Mouse (Mus musculus) hindbrain, embryonic 15.5 days (tissue): ENCODE data around the gene Rxfp4. TPM values are rescaled to one million over a fixed set of nuclear protein-coding genes. Genes with fewer than 3 reads are reported as not detected.

Experiments
- ATAC-seq: fragments of 200-750 bp; cut with Nextera tagmentation; 2 replicates; pipeline ENCODE4 v1.8.0; 2017; ENCODE audit warnings: low read depth, moderate number of reproducible peaks, moderate TSS enrichment; ENCODE audit not compliant: low FRiP score
- H3K27ac ChIP-seq: fragments of 300-500 bp; sonication (generic); replicated peaks from 2 replicates; pipeline ENCODE4 v1.5.1; 2015; ENCODE audit warnings: mild to moderate bottlenecking, inconsistent platforms
- H3K27me3 ChIP-seq: fragments of 300-500 bp; sonication (generic); 2 replicates; pipeline ENCODE4 v1.6.1; 2015; ENCODE audit warnings: control low read depth, inconsistent platforms
- H3K36me3 ChIP-seq: fragments of 300-500 bp; sonication (generic); 2 replicates; pipeline ENCODE4 v1.6.1; 2015; ENCODE audit warnings: control low read depth, inconsistent platforms
- H3K4me1 ChIP-seq: fragments of 300-500 bp; sonication (generic); replicated peaks from 2 replicates; pipeline ENCODE4 v1.6.1; 2015; ENCODE audit warnings: control low read depth, inconsistent platforms
- H3K4me2 ChIP-seq: fragments of 300-500 bp; sonication (generic); 2 replicates; pipeline ENCODE4 v1.6.1; 2015; ENCODE audit warnings: moderate library complexity, mild to moderate bottlenecking, inconsistent platforms
- H3K4me3 ChIP-seq: fragments of 300-500 bp; sonication (generic); 2 replicates; pipeline ENCODE4 v1.5.1; 2015; ENCODE audit warnings: mild to moderate bottlenecking, inconsistent platforms
- H3K9ac ChIP-seq: fragments of 300-500 bp; sonication (generic); 2 replicates; pipeline ENCODE4 v1.6.1; 2015; ENCODE audit warnings: inconsistent platforms
- H3K9me3 ChIP-seq: fragments of 300-500 bp; sonication (generic); 2 replicates; pipeline ENCODE4 v1.6.1; 2016; ENCODE audit warnings: control low read depth, inconsistent platforms
- WGBS: fragments of 180-500 bp; shearing (Covaris S2); methylation state at CpG from one replicate; pipeline ENCODE4 v1.1.7; 2015; 5-methylcytosine and 5-hydroxymethylcytosine counted together
- polyA plus RNA-seq: library from polyadenylated mRNA; unstranded; fragments of >200 nt; fragmentation: Nextera tagmentation; extraction: Ambion mirVana; gene quantifications from 2 replicates; pipeline ENCODE4 v1.2.1, GENCODE M21; 2015

The Rxfp4 gene
- polyA plus RNA-seq, 1 experiment from 2014 or later: not detected

- no peak overlapping the region for H3K9ac ChIP-seq
- 91% methylated on average over 2 of the region's 2 CpGs for WGBS
- H3K27ac ChIP-seq: no peak overlapping the region
- no peaks in the 10 kb centered on the region for H3K9me3 ChIP-seq
- H3K4me1 ChIP-seq: peaks cover 28% of the 10 kb centered on the region
- peaks cover 10% of the 10 kb centered on the region; the same call in 1 of the 2 replicates for H3K36me3 ChIP-seq
- no peaks in the 10 kb centered on the region for H3K27me3 ChIP-seq
- H3K4me2 ChIP-seq: no peak overlapping the region
- H3K4me3 ChIP-seq: no peak overlapping the region
- no peak for ATAC-seq
Measured at GRCm38 (mm10) chr3:88683814-88684213, 30.9 kb upstream of the Rxfp4 start.

- Histone ChIP-seq H3K36me3 (no peaks in the 10 kb centered on the region), H3K4me2 (peak overlapping the region; percentile 62), H3K4me1 (peaks cover 4% of the 10 kb centered on the region; the same call in 1 of the 2 replicates), H3K27ac (no peak overlapping the region), H3K9me3 (no peaks in the 10 kb centered on the region), H3K27me3 (no peaks in the 10 kb centered on the region), H3K9ac (0 out of 2 replicates have a peak overlapping the region, but pooled peaks have one; percentile 45), H3K4me3 (peak overlapping the region; percentile 28)
- 9% methylated on average over 11 of the region's 11 CpGs for WGBS
- ATAC-seq: peak; percentile 38; the same call in 1 of the 2 replicates
Measured at GRCm38 (mm10) chr3:88677399-88677798, 24.5 kb upstream of the Rxfp4 start.

DNA sequence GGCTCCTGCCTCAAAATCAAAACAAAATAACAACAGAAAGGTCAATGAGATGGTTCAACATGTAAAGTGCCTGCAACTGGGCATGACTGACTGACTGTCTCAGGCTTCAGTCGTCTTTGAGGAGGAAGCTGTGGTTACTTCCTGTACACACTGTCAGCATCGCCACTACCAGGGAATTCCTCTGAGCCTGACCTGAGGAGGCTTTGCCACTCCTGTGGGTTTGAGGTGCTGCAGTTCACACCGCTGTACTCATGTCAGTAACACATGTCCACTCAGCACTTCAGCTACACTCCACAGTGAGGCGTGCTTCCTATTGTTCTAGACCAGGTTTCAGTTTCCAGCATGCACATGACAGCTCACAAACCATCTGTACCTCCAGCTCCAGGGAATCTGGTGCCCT is 11.2 kb upstream of the Rxfp4 start:
- H3K4me2 ChIP-seq: no peak overlapping the region
- H3K36me3 ChIP-seq: no peaks in the 10 kb centered on the region
- no peak overlapping the region for H3K9ac ChIP-seq
- ATAC-seq: no peak
- 88% methylated on average over 4 of the region's 4 CpGs for WGBS
- no peaks in the 10 kb centered on the region for H3K4me1 ChIP-seq
- no peaks in the 10 kb centered on the region for H3K27me3 ChIP-seq
- no peaks in the 10 kb centered on the region for H3K9me3 ChIP-seq
- no peak overlapping the region for H3K27ac ChIP-seq
- no peak overlapping the region for H3K4me3 ChIP-seq

- H3K27me3 ChIP-seq: no peaks in the 10 kb centered on the region
- H3K36me3 ChIP-seq: no peaks in the 10 kb centered on the region
- H3K27ac ChIP-seq: no peak overlapping the region
- H3K4me2 ChIP-seq: no peak overlapping the region
- 56% methylated on average over 6 of the region's 6 CpGs for WGBS
- H3K9ac ChIP-seq: no peak overlapping the region
- ATAC-seq: no peak
- no peaks in the 10 kb centered on the region for H3K4me1 ChIP-seq
- H3K4me3 ChIP-seq: no peak overlapping the region
- H3K9me3 ChIP-seq: no peaks in the 10 kb centered on the region
Measured at GRCm38 (mm10) chr3:88659798-88660197, 6.9 kb upstream of the Rxfp4 start.

DNA sequence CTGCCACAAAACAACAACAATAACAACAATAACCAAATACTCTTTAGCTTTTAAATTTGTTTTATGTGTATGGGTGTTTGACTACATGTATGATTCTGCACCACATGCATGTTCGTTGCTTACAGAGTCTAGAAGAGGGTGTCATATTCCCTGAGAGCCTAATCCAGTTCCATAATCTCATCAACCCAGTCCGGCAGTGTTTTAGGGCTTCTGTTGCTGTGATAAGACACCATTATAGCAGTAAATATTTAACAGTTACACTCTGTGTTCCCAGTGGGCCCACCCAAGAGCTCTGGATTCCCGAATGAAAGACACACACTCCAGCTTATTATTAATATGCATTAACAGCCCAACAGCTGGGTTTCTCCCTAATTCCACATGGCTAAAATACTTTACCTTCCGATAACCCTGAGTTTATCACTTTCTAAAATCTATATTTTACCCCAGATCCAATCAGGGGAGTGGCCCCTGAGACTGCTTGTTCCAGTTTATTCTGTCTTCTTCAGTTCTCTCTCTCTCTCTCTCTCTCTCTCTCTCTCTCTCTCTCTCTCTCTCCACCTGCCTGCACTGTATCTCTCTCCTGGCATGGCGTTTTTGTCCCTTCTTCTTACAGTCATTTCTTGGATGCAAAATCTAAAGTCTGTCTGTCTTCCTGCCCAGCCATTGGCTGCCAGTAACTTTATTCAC is 5.6 kb upstream of the Rxfp4 start:
- no peaks in the 10 kb centered on the region for H3K27me3 ChIP-seq
- no peak for ATAC-seq
- H3K9me3 ChIP-seq: no peaks in the 10 kb centered on the region
- H3K4me3 ChIP-seq: no peak overlapping the region
- 78% methylated on average over 5 of the region's 5 CpGs for WGBS
- H3K36me3 ChIP-seq: no peaks in the 10 kb centered on the region
- H3K27ac ChIP-seq: no peak overlapping the region
- H3K4me1 ChIP-seq: no peaks in the 10 kb centered on the region
- no peak overlapping the region for H3K9ac ChIP-seq
- no peak overlapping the region for H3K4me2 ChIP-seq

GRCm38 (mm10) chr3:88655619-88656018 is 2.7 kb upstream of the Rxfp4 start:
- 82% methylated on average over 8 of the region's 8 CpGs for WGBS
- no peaks in the 10 kb centered on the region for H3K9me3 ChIP-seq
- ATAC-seq: no peak
- H3K27me3 ChIP-seq: no peaks in the 10 kb centered on the region
- no peak overlapping the region for H3K27ac ChIP-seq
- no peaks in the 10 kb centered on the region for H3K4me1 ChIP-seq
- no peak overlapping the region for H3K4me3 ChIP-seq
- no peak overlapping the region for H3K4me2 ChIP-seq
- H3K36me3 ChIP-seq: no peaks in the 10 kb centered on the region
- no peak overlapping the region for H3K9ac ChIP-seq

- Histone ChIP-seq H3K4me1 (no peaks in the 10 kb centered on the region), H3K4me2 (no peak overlapping the region), H3K27ac (no peak overlapping the region), H3K4me3 (no peak overlapping the region), H3K36me3 (no peaks in the 10 kb centered on the region), H3K9ac (no peak overlapping the region), H3K27me3 (no peaks in the 10 kb centered on the region), H3K9me3 (no peaks in the 10 kb centered on the region)
- 76% methylated on average over 4 of the region's 4 CpGs for WGBS
- ATAC-seq: no peak
Measured at GRCm38 (mm10) chr3:88654621-88655020, 1.7 kb upstream of the Rxfp4 start.

DNA sequence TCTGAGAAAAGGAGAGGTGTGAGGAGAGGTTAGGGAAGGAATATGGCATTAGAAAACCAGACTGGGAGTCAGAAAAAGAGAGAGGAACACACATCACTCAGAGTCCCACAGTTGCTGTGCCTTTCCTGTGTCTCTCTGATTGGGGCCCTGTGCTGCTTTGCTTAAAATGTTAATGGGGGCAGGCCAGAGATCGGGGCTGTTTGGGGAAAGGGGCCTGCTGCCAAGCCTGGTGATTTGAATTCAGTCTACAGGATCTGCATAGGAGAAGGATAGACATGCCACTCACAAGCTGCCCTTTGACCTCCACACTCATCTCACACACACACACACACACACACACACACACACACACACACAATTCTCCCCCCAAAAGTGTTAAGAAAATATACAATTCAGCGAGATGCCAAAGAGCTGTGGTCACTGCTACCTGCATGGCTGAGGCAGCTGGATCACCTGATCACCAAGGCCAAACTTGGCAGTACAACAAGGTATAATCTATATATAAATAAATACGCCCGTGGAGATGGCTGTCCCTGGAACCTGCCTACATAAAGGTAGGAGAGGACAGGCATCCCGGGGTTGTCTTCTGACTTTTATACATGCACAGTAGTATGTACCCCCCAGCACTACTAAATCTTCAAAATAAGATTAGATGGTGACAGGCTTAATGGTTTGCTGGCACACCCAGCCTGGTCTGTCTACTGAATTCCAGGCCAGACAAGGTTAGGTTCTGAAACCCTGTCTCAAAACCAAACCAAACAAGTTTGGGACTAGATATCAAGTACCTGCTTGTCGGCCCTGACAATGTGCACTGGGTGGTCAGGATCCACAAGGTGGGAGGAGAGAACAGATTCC is 801 bp upstream of the Rxfp4 start:
- no peak overlapping the region for H3K27ac ChIP-seq
- no peaks in the 10 kb centered on the region for H3K27me3 ChIP-seq
- H3K9me3 ChIP-seq: no peaks in the 10 kb centered on the region
- 85% methylated on average over 6 of the region's 6 CpGs for WGBS
- H3K9ac ChIP-seq: no peak overlapping the region
- H3K4me3 ChIP-seq: no peak overlapping the region
- no peak for ATAC-seq
- no peak overlapping the region for H3K4me2 ChIP-seq
- H3K4me1 ChIP-seq: no peaks in the 10 kb centered on the region
- no peaks in the 10 kb centered on the region for H3K36me3 ChIP-seq

- 79% methylated on average over 18 of the region's 18 CpGs for whole genome bisulfite sequencing
- no peak overlapping the region for H3K4me2 ChIP-seq
- ATAC-seq: no peak
- H3K9me3 ChIP-seq: no peaks in the 10 kb centered on the region
- no peak overlapping the region for H3K4me3 ChIP-seq
- H3K27me3 ChIP-seq: no peaks in the 10 kb centered on the region
- H3K4me1 ChIP-seq: no peaks in the 10 kb centered on the region
- H3K36me3 ChIP-seq: peaks cover 17% of the 10 kb centered on the region
- H3K9ac ChIP-seq: no peak overlapping the region
- no peak overlapping the region for H3K27ac ChIP-seq
Measured at GRCm38 (mm10) chr3:88651669-88652618, 998 bp downstream of the Rxfp4 start.

GRCm38 (mm10) chr3:88650713-88651504 is 2.0 kb downstream of the Rxfp4 start:
- 82% methylated on average over 13 of the region's 13 CpGs for whole genome bisulfite sequencing
- no peak overlapping the region for H3K4me3 ChIP-seq
- H3K36me3 ChIP-seq: peaks cover 28% of the 10 kb centered on the region
- H3K4me1 ChIP-seq: no peaks in the 10 kb centered on the region
- no peaks in the 10 kb centered on the region for H3K9me3 ChIP-seq
- H3K27ac ChIP-seq: no peak overlapping the region
- no peaks in the 10 kb centered on the region for H3K27me3 ChIP-seq
- no peak overlapping the region for H3K9ac ChIP-seq
- no peak for ATAC-seq
- H3K4me2 ChIP-seq: no peak overlapping the region

GRCm38 (mm10) chr3:88649967-88650366 is 3.0 kb downstream of the Rxfp4 start:
- Histone ChIP-seq H3K4me3 (no peak overlapping the region), H3K4me1 (no peaks in the 10 kb centered on the region), H3K4me2 (no peak overlapping the region), H3K9ac (no peak overlapping the region), H3K27me3 (no peaks in the 10 kb centered on the region), H3K36me3 (peaks cover 35% of the 10 kb centered on the region), H3K9me3 (no peaks in the 10 kb centered on the region), H3K27ac (no peak overlapping the region)
- ATAC-seq: no peak
- WGBS: 95% methylated on average over 13 of the region's 13 CpGs
